Mouse (Mus musculus) hindlimb bud, embryonic 11.5 days (tissue): ENCODE measurements around the gene Gm28035.

ENCODE experiments used
- DNase-seq: peaks from one replicate; pipeline ENCODE4 v3.0.0-alpha.2; 2012; ENCODE audit warnings: low read depth, low spot score; ENCODE audit errors: extremely low spot score

Gene Gm28035

GRCm38 (mm10) chr2:30261064-30261736 is 20.8 kb downstream of the Gm28035 start:
- no peak for DNase-seq

GRCm38 (mm10) chr2:30261921-30262839 is 21.8 kb downstream of the Gm28035 start:
- DNase-seq = no peak

- DNase-seq = no peak
Observed at GRCm38 (mm10) chr2:30262840-30263441, 22.6 kb downstream of the Gm28035 start.

DNA sequence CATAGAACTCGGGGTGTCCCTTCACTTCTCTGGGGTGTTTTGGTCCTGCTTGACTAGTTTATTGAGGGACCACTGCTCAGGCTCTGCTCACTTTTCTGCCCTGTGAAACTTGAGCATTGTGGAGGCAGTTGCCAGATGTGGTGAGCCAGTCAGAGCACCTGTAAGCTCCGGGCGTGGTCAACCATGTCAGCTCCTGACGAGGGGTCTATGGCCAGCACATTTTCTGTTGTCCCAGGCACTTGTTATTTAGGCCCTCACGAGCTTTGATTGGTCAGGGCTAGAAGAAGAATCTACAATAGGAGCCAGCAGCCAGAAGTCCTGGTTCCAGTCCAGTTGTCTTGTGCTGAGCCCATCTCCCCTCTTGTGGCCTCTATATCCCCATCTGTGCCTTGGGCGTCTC is 23.4 kb downstream of the Gm28035 start:
- DNase-seq = no peak

- no peak for DNase-seq
Observed at GRCm38 (mm10) chr2:30264671-30265519, 24.5 kb downstream of the Gm28035 start.

GRCm38 (mm10) chr2:30265767-30266253 is 25.4 kb downstream of the Gm28035 start, which contains the start of gene Phyhd1:
TSS of gene Phyhd1 (plus strand) at chr2:30266203.
- no peak for DNase-seq

GRCm38 (mm10) chr2:30266392-30266941 is 26.1 kb downstream of the Gm28035 start:
- no peak for DNase-seq

GRCm38 (mm10) chr2:30267466-30267865 is 27.1 kb downstream of the Gm28035 start:
- no peak for DNase-seq

DNA sequence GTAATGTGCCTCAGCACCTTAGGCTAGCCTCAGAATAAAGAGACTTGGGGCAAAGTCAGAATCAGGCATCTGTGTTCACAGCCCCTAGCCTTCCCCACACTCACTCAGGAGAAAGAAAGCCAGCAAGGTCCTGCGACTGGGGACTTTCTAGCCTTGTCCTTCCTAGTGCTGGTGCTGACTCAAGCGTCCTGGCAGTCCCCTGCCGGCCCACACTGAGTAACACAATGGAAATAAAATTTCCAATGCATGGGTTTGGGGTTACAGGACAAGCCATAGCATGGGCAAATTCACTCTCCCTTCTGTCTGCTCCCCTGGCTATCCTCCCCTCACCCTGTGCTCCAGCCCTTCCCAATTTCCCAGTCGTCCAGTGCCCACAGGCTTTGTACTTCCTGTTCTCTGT is 28.0 kb downstream of the Gm28035 start:
- DNase-seq = no peak

- no peak for DNase-seq
Observed at GRCm38 (mm10) chr2:30269241-30269990, 29.0 kb downstream of the Gm28035 start.

DNA sequence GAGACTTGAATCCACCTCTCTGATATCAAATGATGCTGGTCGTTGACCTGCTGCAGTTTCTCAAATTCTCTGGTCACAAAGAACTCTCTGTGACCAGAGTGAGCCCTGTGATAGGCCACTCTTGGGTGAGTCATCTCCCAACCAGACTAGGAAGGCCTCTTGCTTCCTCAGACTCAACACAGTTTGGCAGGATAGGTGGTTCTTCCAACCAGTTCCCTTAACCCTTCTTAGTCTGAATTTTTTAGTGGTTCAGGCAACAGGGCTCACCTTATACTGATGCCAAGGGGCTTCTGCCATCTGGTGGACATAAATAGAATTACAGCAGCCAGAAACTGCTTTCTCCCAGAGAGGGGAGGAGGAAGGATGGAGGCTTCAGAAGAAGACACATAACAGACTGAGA is 29.8 kb downstream of the Gm28035 start:
- DNase-seq = no peak

- no peak for DNase-seq
Observed at GRCm38 (mm10) chr2:30280743-30281142, 40.4 kb downstream of the Gm28035 start, which contains the start of gene Gm28038. TSS of gene Gm28038 (plus strand) at chr2:30281043.

- DNase-seq = no peak
Observed at GRCm38 (mm10) chr2:30281651-30282050, 41.3 kb downstream of the Gm28035 start.

- DNase-seq = no peak
Observed at GRCm38 (mm10) chr2:30283193-30283592, 42.8 kb downstream of the Gm28035 start.

DNA sequence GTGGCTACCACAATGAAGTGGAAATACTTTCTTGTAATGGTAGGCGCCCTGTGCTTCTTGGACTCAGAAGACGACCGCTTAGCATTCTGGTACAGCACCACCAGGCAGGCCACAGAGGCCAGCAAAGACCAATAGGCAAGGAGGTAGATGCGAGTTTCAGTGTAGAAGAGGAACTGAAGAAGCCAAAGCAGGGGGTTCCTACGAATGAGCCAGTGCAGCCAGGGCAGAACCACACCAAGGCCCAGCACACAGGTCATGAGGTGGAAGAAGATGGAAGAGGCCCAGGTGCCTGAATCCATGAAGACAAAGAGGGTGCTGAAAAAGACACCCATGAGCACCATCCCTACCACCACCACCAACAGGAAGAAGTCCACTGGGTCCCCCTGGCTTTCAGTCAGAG is 44.6 kb downstream of the Gm28035 start:
- no peak for DNase-seq

DNA sequence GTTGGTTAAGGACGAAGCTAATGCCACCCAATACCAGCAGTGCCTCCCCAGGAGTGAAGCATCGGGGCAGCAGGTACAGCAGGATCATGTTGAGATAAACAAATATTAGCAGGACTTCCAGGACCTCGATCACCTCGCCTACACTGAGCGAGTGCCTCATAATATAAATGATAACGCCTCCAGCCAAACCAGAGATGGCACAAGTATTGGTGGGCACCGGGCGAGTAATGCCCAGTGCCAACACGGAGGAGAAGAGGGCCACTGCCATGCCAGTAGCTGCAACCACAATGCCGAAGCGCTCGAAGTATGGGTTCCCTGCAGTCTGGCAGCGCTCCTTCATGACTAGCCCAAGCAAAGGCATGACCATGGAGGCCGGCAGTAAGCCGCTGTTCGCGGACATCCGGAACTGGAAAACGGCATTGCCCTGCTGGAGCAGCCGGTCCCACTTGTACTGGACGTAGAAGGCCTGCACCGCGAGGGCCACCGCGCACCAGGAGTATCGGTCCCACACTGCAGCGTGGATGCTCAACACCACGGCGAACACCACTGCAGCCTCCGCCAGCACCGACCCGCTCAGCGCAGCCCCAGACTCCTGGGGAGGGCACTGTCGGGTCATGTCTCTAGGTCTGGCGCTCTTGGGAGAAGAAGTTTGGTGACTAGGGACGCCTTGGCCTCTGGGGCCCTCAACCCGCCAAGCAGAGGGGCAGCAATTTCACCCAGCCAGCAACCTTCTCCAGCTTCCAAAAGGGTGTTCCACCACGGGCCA is 45.2 kb downstream of the Gm28035 start:
- no peak for DNase-seq

DNA sequence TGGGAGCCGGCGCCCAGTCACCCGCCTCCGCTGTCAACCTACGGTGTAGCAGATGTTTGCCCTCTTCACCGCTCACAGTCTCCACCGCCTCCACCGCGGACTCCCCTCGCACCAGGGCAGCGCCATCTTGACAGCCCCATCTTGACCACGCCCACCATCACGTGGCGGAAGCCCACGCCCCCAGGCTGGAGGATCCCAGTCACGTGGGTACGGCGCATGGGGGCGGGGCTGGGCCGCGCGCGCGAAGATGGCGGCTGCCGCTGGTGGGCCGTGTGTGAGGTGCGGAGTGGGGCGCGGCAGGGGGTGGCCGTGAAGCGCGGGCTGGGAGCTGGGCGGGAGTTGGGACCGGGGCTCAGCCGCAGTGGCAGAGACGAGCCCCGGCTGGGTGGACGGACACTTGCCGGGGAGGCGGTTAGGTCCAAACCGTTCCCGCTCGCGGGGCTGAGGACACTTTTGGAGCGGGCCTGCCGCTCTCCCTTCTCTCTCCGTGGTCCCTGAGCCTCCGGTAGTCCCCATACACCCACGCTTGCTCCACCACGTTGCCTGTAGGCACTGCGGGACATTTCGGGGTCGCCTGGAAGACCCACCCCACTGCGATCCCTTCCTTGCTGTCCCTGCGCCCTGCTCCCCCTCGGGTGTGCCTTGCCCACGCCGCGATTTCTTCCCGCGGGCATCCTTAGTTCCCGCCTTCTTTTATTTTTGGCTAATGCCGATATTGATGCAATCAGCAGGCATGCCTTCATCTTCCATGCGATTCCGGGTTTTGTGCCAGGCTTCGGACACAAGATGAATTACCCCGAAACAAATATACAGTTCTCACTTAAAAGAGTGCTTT is 46.0 kb downstream of the Gm28035 start, which contains the start of the genes Dolk and Nup188:
TSS of gene Dolk (minus strand) at position 143 of the 835 bp plus-strand sequence.
TSS of gene Nup188 (plus strand) at position 206 of the 835 bp plus-strand sequence.
- DNase-seq = peak; percentile 74

DNA sequence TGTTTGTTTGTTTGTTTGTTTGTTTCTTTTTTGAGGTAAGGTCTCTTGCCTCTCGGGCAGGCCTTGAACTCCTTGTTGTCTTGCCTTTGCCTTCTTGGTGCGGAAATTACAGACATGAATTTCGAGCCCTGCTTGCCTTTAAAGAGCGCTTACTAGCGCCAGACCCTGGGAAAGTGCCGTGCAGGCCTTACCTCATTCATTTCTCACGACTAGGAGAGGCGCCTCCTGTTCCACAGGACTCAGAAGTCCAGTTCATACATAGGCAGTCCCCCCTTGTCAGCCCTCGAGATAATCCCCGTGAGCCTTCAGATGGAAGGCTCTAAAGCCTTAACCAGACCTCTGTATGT is 46.6 kb downstream of the Gm28035 start:
- no peak for DNase-seq
